Mouse (Mus musculus) midbrain, embryonic 11.5 days (tissue): ENCODE data around the gene Kcna4. TPM values are rescaled to one million over a fixed set of nuclear protein-coding genes. Genes with fewer than 3 reads are reported as not detected.

Source experiments
- ATAC-seq: fragments of 200-750 bp; cut with Nextera tagmentation; 2 replicates; pipeline ENCODE4 v1.8.0; 2017; ENCODE audit warnings: moderate TSS enrichment, moderate library complexity; ENCODE audit not compliant: low FRiP score
- DNase-seq: peaks from one replicate; pipeline ENCODE4 v3.0.0; 2015; ENCODE audit warnings: low spot score; ENCODE audit errors: missing footprints
- H3K27ac ChIP-seq: fragments of 300-500 bp; sonication (generic); 2 replicates; pipeline ENCODE4 v1.5.1; 2014; ENCODE audit warnings: low read depth, low read length
- H3K27me3 ChIP-seq: fragments of 300-500 bp; sonication (generic); 2 replicates; pipeline ENCODE4 v1.6.1; 2014; ENCODE audit warnings: mild to moderate bottlenecking, low read length, moderate library complexity, mixed read lengths; ENCODE audit not compliant: control insufficient read depth, insufficient read depth
- H3K36me3 ChIP-seq: fragments of 300-500 bp; sonication (generic); 2 replicates; pipeline ENCODE4 v1.6.1; 2014; ENCODE audit warnings: mild to moderate bottlenecking, low read length, moderate library complexity, mixed read lengths; ENCODE audit not compliant: control insufficient read depth, insufficient read depth
- H3K4me1 ChIP-seq: fragments of 300-500 bp; sonication (generic); 2 replicates; pipeline ENCODE4 v1.6.1; 2014; ENCODE audit warnings: low read length; ENCODE audit not compliant: control insufficient read depth, insufficient read depth
- H3K4me2 ChIP-seq: fragments of 300-500 bp; sonication (generic); 2 replicates; pipeline ENCODE4 v1.6.1; 2014; ENCODE audit warnings: mild to moderate bottlenecking, moderate library complexity
- H3K4me3 ChIP-seq: fragments of 300-500 bp; sonication (generic); 2 replicates; pipeline ENCODE4 v1.5.1; 2014; ENCODE audit warnings: low read depth, low read length
- H3K9ac ChIP-seq: fragments of 300-500 bp; sonication (generic); 2 replicates; pipeline ENCODE4 v1.6.1; 2014; ENCODE audit warnings: low read length
- H3K9me3 ChIP-seq: fragments of 300-500 bp; sonication (generic); 2 replicates; pipeline ENCODE4 v1.6.1; 2016; ENCODE audit warnings: low read length; ENCODE audit not compliant: control insufficient read depth
- WGBS: fragments of 180-500 bp; shearing (Covaris S2); extraction: QIAGEN DNeasy Blood & Tissue Kit; methylation state at CpG from one replicate; pipeline ENCODE4 v1.1.7; 2014; 5-methylcytosine and 5-hydroxymethylcytosine counted together
- polyA plus RNA-seq: library from polyadenylated mRNA; unstranded; fragments of >200 nt; fragmentation: Nextera tagmentation; extraction: Ambion mirVana; gene quantifications from 2 replicates; pipeline ENCODE4 v1.2.1, GENCODE M21; 2014

The Kcna4 gene
- 0.80 and 1.1 TPM in 2 replicates for polyA plus RNA-seq

- DNase-seq: peak; percentile 84
- Histone ChIP-seq H3K4me2 (peak within 1 kb of the TSS; percentile 96), H3K4me1 (no peaks in the 10 kb centered on the region), H3K9ac (peak within 1 kb of the TSS; percentile 38; the same call in 1 of the 2 replicates), H3K9me3 (no peaks in the 10 kb centered on the region), H3K36me3 (no peaks in the 10 kb centered on the region), H3K27me3 (no peaks in the 10 kb centered on the region; the same call in none of the 2 replicates), H3K27ac (no peak within 1 kb of the TSS), H3K4me3 (peak within 1 kb of the TSS; percentile 43)
- 6% methylated on average over 24 of the region's 24 CpGs for WGBS
- peak; percentile 98 for ATAC-seq
Observed at GRCm38 (mm10) chr2:107289990-107290696, at the start of gene Kcna4. Kcna4 (plus strand) TSS chr2:107290639.

- Histone ChIP-seq H3K4me3 (no peak overlapping the region), H3K27me3 (no peaks in the 10 kb centered on the region), H3K27ac (no peak overlapping the region), H3K36me3 (no peaks in the 10 kb centered on the region), H3K9me3 (no peaks in the 10 kb centered on the region), H3K4me1 (no peaks in the 10 kb centered on the region), H3K4me2 (no peak overlapping the region), H3K9ac (no peak overlapping the region)
- DNase-seq: no peak
- ATAC-seq: no peak
- 89% methylated on average over 3 of the region's 3 CpGs for WGBS
Observed at GRCm38 (mm10) chr2:107258091-107258490, 32.3 kb upstream of the Kcna4 start.

GRCm38 (mm10) chr2:107266251-107266650 is 24.2 kb upstream of the Kcna4 start:
- DNase-seq (no peak), ATAC-seq (no peak)
- Histone ChIP-seq H3K27ac (no peak overlapping the region), H3K27me3 (no peaks in the 10 kb centered on the region), H3K9ac (no peak overlapping the region), H3K9me3 (no peaks in the 10 kb centered on the region), H3K36me3 (no peaks in the 10 kb centered on the region), H3K4me1 (no peaks in the 10 kb centered on the region), H3K4me2 (no peak overlapping the region), H3K4me3 (no peak overlapping the region)
- WGBS: 81% methylated on average over 2 of the region's 2 CpGs

GRCm38 (mm10) chr2:107270050-107270449 is 20.4 kb upstream of the Kcna4 start:
- H3K27ac ChIP-seq: no peak overlapping the region
- H3K9ac ChIP-seq: no peak overlapping the region
- no peaks in the 10 kb centered on the region for H3K27me3 ChIP-seq
- no peak for ATAC-seq
- no peak overlapping the region for H3K4me2 ChIP-seq
- H3K36me3 ChIP-seq: no peaks in the 10 kb centered on the region
- H3K9me3 ChIP-seq: no peaks in the 10 kb centered on the region
- H3K4me3 ChIP-seq: no peak overlapping the region
- WGBS: 74% methylated on average over 3 of the region's 3 CpGs
- H3K4me1 ChIP-seq: no peaks in the 10 kb centered on the region
- DNase-seq: no peak

GRCm38 (mm10) chr2:107290697-107291019 is 219 bp downstream of the Kcna4 start:
- Histone ChIP-seq H3K27me3 (no peaks in the 10 kb centered on the region; the same call in none of the 2 replicates), H3K4me2 (peak overlapping the region; percentile 96), H3K4me3 (peak overlapping the region; percentile 43), H3K36me3 (no peaks in the 10 kb centered on the region), H3K9me3 (no peaks in the 10 kb centered on the region), H3K27ac (no peak overlapping the region), H3K4me1 (no peaks in the 10 kb centered on the region), H3K9ac (peak overlapping the region; percentile 14; the same call in 1 of the 2 replicates)
- under 1% methylated on average over 12 of the region's 12 CpGs for WGBS
- ATAC-seq (peak; percentile 76), DNase-seq (peak; percentile 95)

- Histone ChIP-seq H3K27ac (no peak overlapping the region), H3K9me3 (no peaks in the 10 kb centered on the region), H3K4me1 (no peaks in the 10 kb centered on the region), H3K4me2 (peak overlapping the region; percentile 96), H3K4me3 (peak overlapping the region; percentile 43), H3K27me3 (no peaks in the 10 kb centered on the region; the same call in none of the 2 replicates), H3K9ac (peak overlapping the region; percentile 38; the same call in 1 of the 2 replicates), H3K36me3 (no peaks in the 10 kb centered on the region)
- ATAC-seq: peak; percentile 38; the same call in 1 of the 2 replicates
- peak; percentile 93 for DNase-seq
- 3% methylated on average over 16 of the region's 16 CpGs for WGBS
Observed at GRCm38 (mm10) chr2:107291142-107291541, 703 bp downstream of the Kcna4 start.

- DNase-seq (no peak), ATAC-seq (no peak)
- Histone ChIP-seq H3K9me3 (no peaks in the 10 kb centered on the region), H3K4me2 (no peak overlapping the region), H3K4me3 (no peak overlapping the region), H3K4me1 (no peaks in the 10 kb centered on the region), H3K27ac (no peak overlapping the region), H3K9ac (no peak overlapping the region), H3K36me3 (no peaks in the 10 kb centered on the region), H3K27me3 (no peaks in the 10 kb centered on the region; the same call in none of the 2 replicates)
- WGBS: 90% methylated on average over 7 of the region's 7 CpGs
Observed at GRCm38 (mm10) chr2:107294521-107294920, 4.1 kb downstream of the Kcna4 start.

- H3K4me3 ChIP-seq: no peak overlapping the region
- H3K9ac ChIP-seq: no peak overlapping the region
- no peaks in the 10 kb centered on the region for H3K9me3 ChIP-seq
- no peaks in the 10 kb centered on the region for H3K27me3 ChIP-seq
- WGBS: 90% methylated on average over 4 of the region's 4 CpGs
- DNase-seq: no peak
- no peak for ATAC-seq
- no peaks in the 10 kb centered on the region for H3K36me3 ChIP-seq
- H3K4me1 ChIP-seq: no peaks in the 10 kb centered on the region
- H3K27ac ChIP-seq: no peak overlapping the region
- H3K4me2 ChIP-seq: no peak overlapping the region
Observed at GRCm38 (mm10) chr2:107301886-107302285, 11.4 kb downstream of the Kcna4 start.

- 88% methylated on average over 3 of the region's 3 CpGs for WGBS
- DNase-seq: no peak
- H3K4me1 ChIP-seq: no peaks in the 10 kb centered on the region
- H3K4me2 ChIP-seq: no peak overlapping the region
- no peaks in the 10 kb centered on the region for H3K36me3 ChIP-seq
- ATAC-seq: no peak
- no peaks in the 10 kb centered on the region for H3K27me3 ChIP-seq
- H3K9me3 ChIP-seq: no peaks in the 10 kb centered on the region
- H3K4me3 ChIP-seq: no peak overlapping the region
- no peak overlapping the region for H3K9ac ChIP-seq
- H3K27ac ChIP-seq: no peak overlapping the region
Observed at GRCm38 (mm10) chr2:107304707-107305106, 14.3 kb downstream of the Kcna4 start.
